Mouse (Mus musculus) forebrain, embryonic 12.5 days (tissue): ENCODE data around the gene Pgm1. TPM values are rescaled to one million over a fixed set of nuclear protein-coding genes. Genes with fewer than 3 reads are reported as not detected.

Experiments used
- ATAC-seq: fragments of 200-750 bp; cut with Nextera tagmentation; 2 replicates; pipeline ENCODE4 v1.8.0; 2017; ENCODE audit warnings: moderate TSS enrichment; ENCODE audit not compliant: low FRiP score
- H3K27ac ChIP-seq: fragments of 300-500 bp; sonication (generic); 2 replicates; pipeline ENCODE4 v1.5.1; 2016; ENCODE audit warnings: mild to moderate bottlenecking
- H3K27me3 ChIP-seq: fragments of 300-500 bp; sonication (generic); 2 replicates; pipeline ENCODE4 v1.6.1; 2016; ENCODE audit warnings: mild to moderate bottlenecking
- H3K36me3 ChIP-seq: fragments of 300-500 bp; sonication (generic); replicated peaks from 2 replicates; pipeline ENCODE4 v1.6.1; 2016; ENCODE audit warnings: mild to moderate bottlenecking
- H3K4me1 ChIP-seq: fragments of 300-500 bp; sonication (generic); 2 replicates; pipeline ENCODE4 v1.6.1; 2016
- H3K4me2 ChIP-seq: fragments of 300-500 bp; sonication (generic); 2 replicates; pipeline ENCODE4 v1.6.1; 2016; ENCODE audit warnings: mild to moderate bottlenecking, moderate library complexity
- H3K4me3 ChIP-seq: fragments of 300-500 bp; sonication (generic); replicated peaks from 2 replicates; pipeline ENCODE4 v1.5.1; 2016; ENCODE audit warnings: mild to moderate bottlenecking
- H3K9ac ChIP-seq: fragments of 300-500 bp; sonication (generic); 2 replicates; pipeline ENCODE4 v1.6.1; 2016; ENCODE audit warnings: mild to moderate bottlenecking
- H3K9me3 ChIP-seq: fragments of 300-500 bp; sonication (generic); 2 replicates; pipeline ENCODE4 v1.6.1; 2016
- WGBS: fragments of 180-500 bp; shearing (Covaris S2); methylation state at CpG from one replicate; pipeline ENCODE4 v1.1.7; 2016; 5-methylcytosine and 5-hydroxymethylcytosine counted together
- polyA plus RNA-seq: library from polyadenylated mRNA; unstranded; fragments of >200 nt; fragmentation: Nextera tagmentation; extraction: Ambion mirVana; gene quantifications from 2 replicates; pipeline ENCODE4 v1.2.1, GENCODE M21; 2016

Pgm1 gene
- polyA plus RNA-seq, 1 experiment from 2014 or later: 32.6 TPM

DNA sequence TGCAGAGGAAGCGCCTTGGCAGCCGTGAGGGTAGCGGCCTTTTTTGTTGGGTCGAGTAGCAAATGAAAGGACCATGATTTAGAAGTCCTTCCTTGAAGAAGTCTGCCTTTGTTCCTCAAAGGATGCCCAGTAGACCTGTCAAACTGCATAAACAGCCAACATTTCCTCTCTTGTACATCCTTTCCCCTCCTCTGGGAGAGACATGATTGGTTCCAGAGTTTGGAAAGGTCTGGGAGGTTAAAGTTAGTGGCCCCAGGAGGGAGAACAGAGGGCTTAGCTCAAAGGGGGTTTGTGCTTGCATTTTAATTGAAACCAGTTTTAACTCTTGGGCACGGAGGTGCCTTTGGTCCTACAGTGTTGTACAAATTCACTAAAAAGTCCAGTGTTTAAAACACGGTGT, 37.3 kb downstream of the Pgm1 start:
- Histone ChIP-seq H3K9ac (no peak overlapping the region), H3K27ac (no peak overlapping the region), H3K27me3 (no peaks in the 10 kb centered on the region), H3K36me3 (0 out of 2 replicates have a peak, but pooled peaks cover 3% of the 10 kb centered on the region), H3K4me1 (peaks cover 5% of the 10 kb centered on the region; the same call in 1 of the 2 replicates), H3K9me3 (no peaks in the 10 kb centered on the region), H3K4me2 (no peak overlapping the region), H3K4me3 (no peak overlapping the region)
- ATAC-seq: no peak
- WGBS: 85% methylated on average over 6 of the region's 6 CpGs

GRCm38 (mm10) chr4:99969328-99969727, 40.1 kb downstream of the Pgm1 start:
- Histone ChIP-seq H3K27ac (no peak overlapping the region), H3K9me3 (no peaks in the 10 kb centered on the region)

DNA sequence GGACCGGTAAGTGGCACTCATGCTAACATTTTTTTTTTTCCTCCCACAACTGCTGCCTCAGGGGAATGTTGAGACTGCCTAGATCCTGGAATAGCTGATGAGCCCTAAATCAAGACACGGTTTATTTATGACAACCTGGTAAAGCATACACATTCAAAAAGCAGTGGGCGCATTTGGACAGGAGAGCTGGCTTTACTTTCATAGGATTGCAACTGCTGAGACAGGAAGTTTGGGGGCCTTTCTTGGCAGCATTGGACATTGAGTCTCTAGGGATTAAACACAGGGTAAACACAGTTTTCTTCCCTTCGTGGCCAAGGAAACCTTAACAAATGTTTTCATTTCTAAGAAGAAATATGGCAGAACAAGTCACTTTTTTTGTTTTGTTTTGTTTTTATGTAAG, 40.9 kb downstream of the Pgm1 start:
- Histone ChIP-seq H3K36me3 (0 out of 2 replicates have a peak, but pooled peaks cover 3% of the 10 kb centered on the region), H3K4me1 (peaks cover 5% of the 10 kb centered on the region; the same call in 1 of the 2 replicates), H3K9me3 (no peaks in the 10 kb centered on the region), H3K4me2 (no peak overlapping the region), H3K27ac (no peak overlapping the region), H3K27me3 (no peaks in the 10 kb centered on the region), H3K4me3 (no peak overlapping the region), H3K9ac (no peak overlapping the region)
- 80% methylated on average over 4 of the region's 4 CpGs for WGBS
- ATAC-seq: no peak

More at GRCm38 (mm10) chr4:99969328-99969727, 40.1 kb downstream of the Pgm1 start:
- peaks cover 5% of the 10 kb centered on the region; the same call in 1 of the 2 replicates for H3K4me1 ChIP-seq
- no peak overlapping the region for H3K4me2 ChIP-seq
- no peak overlapping the region for H3K9ac ChIP-seq
- ATAC-seq: no peak
- 0 out of 2 replicates have a peak, but pooled peaks cover 3% of the 10 kb centered on the region for H3K36me3 ChIP-seq
- H3K27me3 ChIP-seq: no peaks in the 10 kb centered on the region
- WGBS: 65% methylated on average over 5 of the region's 5 CpGs
- no peak overlapping the region for H3K4me3 ChIP-seq

DNA sequence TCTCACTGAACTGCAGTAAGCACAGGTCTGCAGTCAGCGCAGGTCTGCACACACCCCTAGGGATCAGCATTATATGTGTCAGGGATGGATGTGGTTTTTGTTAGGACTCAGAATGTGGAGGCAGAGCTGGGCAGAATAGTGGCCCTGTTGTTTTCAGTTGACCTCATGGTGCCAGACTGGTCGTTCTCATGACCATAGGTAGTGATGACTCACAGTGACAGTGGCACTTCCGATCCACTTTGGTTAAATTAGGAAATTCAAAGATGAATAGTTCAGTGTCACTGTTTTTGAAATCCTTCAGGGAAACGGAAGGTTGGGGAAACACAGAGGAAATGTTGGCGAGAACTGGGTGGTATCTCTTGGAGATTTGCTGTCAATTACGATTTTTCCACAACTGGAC, 43.7 kb downstream of the Pgm1 start:
- Histone ChIP-seq H3K27me3 (no peaks in the 10 kb centered on the region), H3K9me3 (no peaks in the 10 kb centered on the region), H3K36me3 (no peaks in the 10 kb centered on the region), H3K27ac (no peak overlapping the region), H3K9ac (no peak overlapping the region), H3K4me1 (peaks cover 5% of the 10 kb centered on the region; the same call in 1 of the 2 replicates), H3K4me2 (no peak overlapping the region), H3K4me3 (no peak overlapping the region)
- ATAC-seq: no peak
- 94% methylated on average over 6 of the region's 6 CpGs for WGBS

DNA sequence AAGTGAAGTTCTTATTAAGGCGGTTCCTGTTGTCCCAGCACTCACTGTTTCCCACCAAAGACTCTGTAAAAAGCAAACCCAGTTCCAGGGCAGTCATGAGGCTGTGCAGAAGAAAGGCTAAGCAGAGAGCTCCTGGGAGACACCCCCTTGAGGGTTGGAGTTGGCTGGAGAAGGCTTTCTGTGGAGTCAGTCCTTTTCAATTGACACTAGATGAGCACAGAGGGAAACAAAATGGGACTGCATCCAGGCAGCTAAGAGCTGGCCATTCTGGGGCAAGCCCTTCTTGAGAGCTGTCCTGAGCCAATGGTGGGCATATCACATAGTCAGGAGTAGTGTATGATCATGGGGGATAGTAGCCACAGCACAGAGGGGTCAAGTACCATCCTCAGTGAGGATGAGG, 44.7 kb downstream of the Pgm1 start:
- Histone ChIP-seq H3K4me2 (no peak overlapping the region), H3K9me3 (no peaks in the 10 kb centered on the region), H3K27ac (no peak overlapping the region), H3K36me3 (no peaks in the 10 kb centered on the region), H3K4me3 (no peak overlapping the region), H3K9ac (no peak overlapping the region), H3K27me3 (no peaks in the 10 kb centered on the region), H3K4me1 (peaks cover 5% of the 10 kb centered on the region; the same call in 1 of the 2 replicates)
- WGBS: 93% methylated on average over 1 of the region's 1 CpGs
- ATAC-seq: no peak

- H3K4me1 ChIP-seq: peaks cover 5% of the 10 kb centered on the region; the same call in 1 of the 2 replicates
- no peak overlapping the region for H3K9ac ChIP-seq
- 79% methylated on average over 5 of the region's 5 CpGs for WGBS
- no peak for ATAC-seq
- no peak overlapping the region for H3K27ac ChIP-seq
- no peaks in the 10 kb centered on the region for H3K9me3 ChIP-seq
- no peak overlapping the region for H3K4me3 ChIP-seq
- no peak overlapping the region for H3K4me2 ChIP-seq
- H3K27me3 ChIP-seq: no peaks in the 10 kb centered on the region
- H3K36me3 ChIP-seq: no peaks in the 10 kb centered on the region
Measured at GRCm38 (mm10) chr4:99974375-99974774, 45.2 kb downstream of the Pgm1 start.

DNA sequence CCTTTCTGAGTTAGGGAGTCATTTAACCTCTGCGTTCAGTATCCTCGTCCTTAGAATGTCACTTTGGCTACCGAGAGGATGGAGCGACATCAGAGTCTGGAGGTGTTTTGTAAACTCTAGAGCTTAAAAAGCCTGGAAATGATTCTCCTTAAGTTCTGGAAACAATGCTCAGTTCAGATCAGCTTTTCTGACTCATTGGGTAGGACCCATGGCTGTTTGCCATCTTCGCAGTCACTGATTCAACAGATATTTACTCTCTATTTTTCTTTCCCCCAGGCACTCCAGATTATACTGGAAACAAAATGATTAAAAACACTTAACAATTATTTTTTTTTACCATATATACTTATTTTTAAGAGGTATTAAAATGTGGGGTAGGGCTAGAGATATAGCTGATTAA, 50.1 kb downstream of the Pgm1 start:
- Histone ChIP-seq H3K27me3 (no peaks in the 10 kb centered on the region), H3K4me1 (no peaks in the 10 kb centered on the region), H3K4me2 (no peak overlapping the region), H3K36me3 (no peaks in the 10 kb centered on the region), H3K4me3 (no peak overlapping the region), H3K9me3 (no peaks in the 10 kb centered on the region), H3K27ac (no peak overlapping the region), H3K9ac (no peak overlapping the region)
- no peak for ATAC-seq
- 89% methylated on average over 5 of the region's 5 CpGs for WGBS

GRCm38 (mm10) chr4:99981216-99981615, 52.0 kb downstream of the Pgm1 start:
- H3K9ac ChIP-seq: no peak overlapping the region
- ATAC-seq: no peak
- H3K9me3 ChIP-seq: no peaks in the 10 kb centered on the region
- H3K4me3 ChIP-seq: no peak overlapping the region
- no peaks in the 10 kb centered on the region for H3K36me3 ChIP-seq
- no peak overlapping the region for H3K4me2 ChIP-seq
- H3K27ac ChIP-seq: no peak overlapping the region
- 82% methylated on average over 2 of the region's 2 CpGs for WGBS
- no peaks in the 10 kb centered on the region for H3K27me3 ChIP-seq
- peaks cover 3% of the 10 kb centered on the region; the same call in 1 of the 2 replicates for H3K4me1 ChIP-seq

DNA sequence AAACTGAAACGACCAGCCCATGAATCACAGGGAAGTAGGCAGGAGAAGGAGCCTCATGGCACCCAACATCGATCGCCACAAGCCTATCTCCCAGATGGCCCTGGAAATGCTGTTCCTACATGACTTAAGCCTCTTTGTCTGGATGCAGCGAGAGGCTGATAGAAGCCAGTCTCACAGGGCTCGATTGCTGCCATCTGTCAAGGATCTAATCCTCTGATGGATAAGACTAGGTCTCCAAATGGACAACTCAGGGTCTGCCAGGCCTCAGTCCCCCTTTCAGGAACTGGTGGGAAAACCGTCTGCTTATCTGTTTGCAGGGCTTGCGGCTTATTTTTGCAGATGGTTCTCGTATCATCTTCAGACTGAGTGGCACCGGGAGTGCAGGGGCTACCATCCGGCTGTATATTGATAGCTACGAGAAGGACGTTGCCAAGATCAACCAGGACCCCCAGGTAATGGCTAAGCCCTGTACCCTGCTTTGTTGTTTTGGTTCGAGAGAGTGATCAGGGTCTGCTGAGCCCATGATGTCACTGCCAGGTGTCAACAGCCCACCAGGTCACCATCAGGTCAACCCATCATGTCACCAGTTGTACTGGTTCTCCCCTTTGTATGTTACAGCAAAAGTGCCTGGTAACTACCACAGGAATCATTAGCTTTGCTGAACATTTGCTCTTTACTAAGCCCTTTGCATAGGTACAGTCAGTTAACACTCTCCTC, 54.6 kb downstream of the Pgm1 start:
- 85% methylated on average over 13 of the region's 13 CpGs for WGBS
- peaks cover 3% of the 10 kb centered on the region; the same call in 1 of the 2 replicates for H3K4me1 ChIP-seq
- no peaks in the 10 kb centered on the region for H3K36me3 ChIP-seq
- no peaks in the 10 kb centered on the region for H3K27me3 ChIP-seq
- no peak overlapping the region for H3K4me2 ChIP-seq
- no peak overlapping the region for H3K9ac ChIP-seq
- no peak overlapping the region for H3K27ac ChIP-seq
- no peak overlapping the region for H3K4me3 ChIP-seq
- no peak for ATAC-seq
- H3K9me3 ChIP-seq: no peaks in the 10 kb centered on the region

DNA sequence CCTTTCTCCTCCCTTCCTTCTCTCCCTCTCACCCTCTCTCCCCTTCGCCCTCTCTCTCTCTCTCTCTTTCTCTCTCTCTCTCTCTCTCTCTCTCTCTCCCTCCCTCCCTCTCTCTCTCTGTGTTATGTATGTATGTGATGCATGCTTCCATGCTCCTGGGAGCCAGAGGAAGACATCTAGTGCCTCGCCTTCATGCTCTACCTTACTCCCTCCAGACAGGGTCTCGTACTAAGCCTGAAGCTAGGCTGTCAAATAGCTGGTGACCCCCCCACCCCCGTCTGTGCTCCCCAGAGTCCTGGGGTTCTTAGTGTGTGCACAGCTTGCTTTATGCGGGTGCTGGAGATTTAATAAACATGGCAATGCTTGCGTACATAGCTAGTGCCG, 55.1 kb downstream of the Pgm1 start:
- no peak overlapping the region for H3K4me3 ChIP-seq
- no peak for ATAC-seq
- 80% methylated on average over 7 of the region's 7 CpGs for WGBS
- no peaks in the 10 kb centered on the region for H3K36me3 ChIP-seq
- peaks cover 3% of the 10 kb centered on the region; the same call in 1 of the 2 replicates for H3K4me1 ChIP-seq
- H3K9ac ChIP-seq: no peak overlapping the region
- H3K9me3 ChIP-seq: no peaks in the 10 kb centered on the region
- no peak overlapping the region for H3K4me2 ChIP-seq
- H3K27ac ChIP-seq: no peak overlapping the region
- H3K27me3 ChIP-seq: no peaks in the 10 kb centered on the region

- H3K4me3 ChIP-seq: no peak overlapping the region
- no peak for ATAC-seq
- WGBS: 91% methylated on average over 7 of the region's 7 CpGs
- H3K27me3 ChIP-seq: no peaks in the 10 kb centered on the region
- no peaks in the 10 kb centered on the region for H3K9me3 ChIP-seq
- H3K9ac ChIP-seq: no peak overlapping the region
- no peaks in the 10 kb centered on the region for H3K36me3 ChIP-seq
- peaks cover 3% of the 10 kb centered on the region; the same call in 1 of the 2 replicates for H3K4me1 ChIP-seq
- H3K27ac ChIP-seq: no peak overlapping the region
- no peak overlapping the region for H3K4me2 ChIP-seq
Measured at GRCm38 (mm10) chr4:99985086-99985485, 55.9 kb downstream of the Pgm1 start.

GRCm38 (mm10) chr4:99985631-99986030, 56.4 kb downstream of the Pgm1 start:
- no peak overlapping the region for H3K9ac ChIP-seq
- WGBS: 89% methylated on average over 12 of the region's 12 CpGs
- H3K27me3 ChIP-seq: no peaks in the 10 kb centered on the region
- H3K27ac ChIP-seq: no peak overlapping the region
- peaks cover 3% of the 10 kb centered on the region; the same call in 1 of the 2 replicates for H3K4me1 ChIP-seq
- ATAC-seq: no peak
- H3K36me3 ChIP-seq: no peaks in the 10 kb centered on the region
- H3K4me2 ChIP-seq: no peak overlapping the region
- no peak overlapping the region for H3K4me3 ChIP-seq
- no peaks in the 10 kb centered on the region for H3K9me3 ChIP-seq

GRCm38 (mm10) chr4:99986609-99987008, 57.4 kb downstream of the Pgm1 start:
- no peak for ATAC-seq
- H3K27me3 ChIP-seq: no peaks in the 10 kb centered on the region
- 91% methylated on average over 10 of the region's 10 CpGs for WGBS

More at GRCm38 (mm10) chr4:99986609-99987008, 57.4 kb downstream of the Pgm1 start:
- Histone ChIP-seq H3K27ac (no peak overlapping the region), H3K4me2 (no peak overlapping the region), H3K36me3 (no peaks in the 10 kb centered on the region), H3K4me3 (no peak overlapping the region), H3K4me1 (peaks cover 3% of the 10 kb centered on the region; the same call in 1 of the 2 replicates), H3K9ac (no peak overlapping the region), H3K9me3 (no peaks in the 10 kb centered on the region)
